Mouse (Mus musculus) liver, embryonic 13.5 days (tissue): ENCODE data around the gene Nos1ap. TPM values are rescaled to one million over a fixed set of nuclear protein-coding genes. Genes with fewer than 3 reads are reported as not detected.

ENCODE experiments used
- ATAC-seq: fragments of 200-750 bp; cut with Nextera tagmentation; 2 replicates; pipeline ENCODE4 v1.8.0; 2017; ENCODE audit warnings: low read depth, mild to moderate bottlenecking, moderate number of reproducible peaks, moderate library complexity
- DNase-seq: peaks from one replicate; pipeline ENCODE4 v3.0.0; 2022
- H3K27ac ChIP-seq: fragments of 300-500 bp; sonication (generic); 2 replicates; pipeline ENCODE4 v1.5.1; 2015; ENCODE audit warnings: moderate library complexity, mild to moderate bottlenecking, inconsistent platforms
- H3K27me3 ChIP-seq: fragments of 300-500 bp; sonication (generic); 2 replicates; pipeline ENCODE4 v1.6.1; 2015; ENCODE audit warnings: mild to moderate bottlenecking, inconsistent platforms
- H3K36me3 ChIP-seq: fragments of 300-500 bp; sonication (generic); 2 replicates; pipeline ENCODE4 v1.6.1; 2015; ENCODE audit warnings: mild to moderate bottlenecking, inconsistent platforms
- H3K4me1 ChIP-seq: fragments of 300-500 bp; sonication (generic); replicated peaks from 2 replicates; pipeline ENCODE4 v1.6.1; 2015; ENCODE audit warnings: inconsistent platforms
- H3K4me2 ChIP-seq: fragments of 300-500 bp; sonication (generic); 2 replicates; pipeline ENCODE4 v1.6.1; 2015; ENCODE audit warnings: inconsistent platforms, mild to moderate bottlenecking, moderate library complexity
- H3K4me3 ChIP-seq: fragments of 300-500 bp; sonication (generic); replicated peaks from 2 replicates; pipeline ENCODE4 v1.5.1; 2015; ENCODE audit warnings: mild to moderate bottlenecking, inconsistent platforms
- H3K9ac ChIP-seq: fragments of 300-500 bp; sonication (generic); 2 replicates; pipeline ENCODE4 v1.6.1; 2015; ENCODE audit warnings: mild to moderate bottlenecking, inconsistent platforms
- H3K9me3 ChIP-seq: fragments of 300-500 bp; sonication (generic); replicated peaks from 2 replicates; pipeline ENCODE4 v1.6.1; 2016; ENCODE audit warnings: inconsistent platforms
- WGBS: fragments of 180-500 bp; shearing (Covaris S2); methylation state at CpG from one replicate; pipeline ENCODE4 v1.1.7; 2015; ENCODE audit not compliant: insufficient replicate concordance; 5-methylcytosine and 5-hydroxymethylcytosine counted together
- polyA plus RNA-seq: library from polyadenylated mRNA; unstranded; fragments of >200 nt; fragmentation: Nextera tagmentation; extraction: Ambion mirVana; gene quantifications from 2 replicates; pipeline ENCODE4 v1.2.1, GENCODE M21; 2015

Nos1ap gene
- polyA plus RNA-seq: 3.1 and 3.7 TPM in 2 replicates

DNA sequence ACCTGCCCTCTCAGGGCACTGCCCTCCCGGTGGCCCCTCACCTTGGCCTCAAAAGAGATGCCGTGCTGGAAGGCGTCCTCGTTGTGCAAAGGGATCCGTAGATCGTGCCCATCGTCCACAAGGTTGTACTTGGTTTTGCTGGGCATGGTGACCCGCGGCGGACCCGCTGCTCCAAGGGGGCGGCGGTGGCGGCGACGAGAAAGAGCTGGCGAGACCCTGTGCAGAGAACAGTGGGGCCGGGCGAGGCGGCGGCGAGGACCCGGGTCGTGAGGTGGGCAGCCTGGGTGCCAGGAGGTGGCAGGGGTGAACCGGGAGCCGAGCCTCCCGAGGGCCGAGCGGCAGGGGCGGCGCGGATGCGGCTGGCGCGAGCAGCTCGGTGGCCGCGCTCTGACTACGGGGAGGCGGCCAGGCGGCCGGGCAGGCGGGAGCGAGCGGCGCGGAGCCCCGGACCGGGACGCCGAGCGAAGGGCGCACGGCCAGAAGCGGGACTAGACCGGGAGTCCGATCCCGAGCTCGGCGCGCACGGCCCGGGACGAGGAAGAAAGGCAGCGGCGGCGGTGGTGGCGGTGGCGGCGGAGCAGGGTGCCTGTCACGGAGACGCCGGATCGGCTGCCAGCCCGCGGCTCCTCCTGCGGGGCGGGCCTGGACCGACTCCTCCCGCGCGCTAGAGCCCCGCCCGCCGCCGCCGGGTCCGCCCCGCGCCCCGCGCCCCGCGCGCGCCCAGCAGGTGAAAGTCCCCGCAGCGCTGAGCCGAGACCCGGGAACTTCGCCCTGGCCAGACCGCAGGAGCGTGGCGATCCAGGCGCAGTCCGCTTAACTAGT is at the start of gene Nos1ap:
Gene Nos1ap (minus strand): TSS at position 643 of the 822 bp plus-strand sequence.
- peak; percentile 73 for DNase-seq
- peak within 1 kb of the TSS; percentile 74 for H3K4me3 ChIP-seq
- WGBS: under 1% methylated on average over 98 of the region's 106 CpGs
- no peaks in the 10 kb centered on the region for H3K9me3 ChIP-seq
- peak within 1 kb of the TSS; percentile 96 for H3K4me2 ChIP-seq
- ATAC-seq: peak; percentile 98
- H3K4me1 ChIP-seq: peaks cover 21% of the 10 kb centered on the region
- peak within 1 kb of the TSS; percentile 47; the same call in 1 of the 2 replicates for H3K27ac ChIP-seq
- peaks cover 45% of the 10 kb centered on the region for H3K27me3 ChIP-seq
- H3K36me3 ChIP-seq: no peaks in the 10 kb centered on the region
- H3K9ac ChIP-seq: peak within 1 kb of the TSS; percentile 89

DNA sequence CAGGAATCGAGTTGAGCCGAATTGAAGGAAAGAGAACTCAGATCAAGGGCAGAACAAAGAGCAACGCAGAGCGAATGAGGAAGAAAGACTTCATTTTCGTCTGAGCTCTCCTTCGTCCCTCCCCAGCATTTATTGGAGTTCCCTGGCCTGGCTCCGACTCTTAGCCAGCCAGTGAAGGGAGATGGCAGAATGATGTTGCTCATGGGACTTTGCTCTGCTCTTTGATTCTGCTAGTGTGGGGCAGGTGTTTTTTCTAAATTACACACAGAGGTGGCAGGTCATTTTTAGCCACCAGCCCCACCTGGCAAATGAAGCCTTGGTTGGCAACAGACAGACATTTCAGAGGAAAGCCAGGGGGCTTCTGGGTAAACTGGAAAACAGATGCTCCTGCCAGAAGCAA is 49.3 kb upstream of the Nos1ap start:
- whole genome bisulfite sequencing: 68% methylated on average over 7 of the region's 7 CpGs

DNA sequence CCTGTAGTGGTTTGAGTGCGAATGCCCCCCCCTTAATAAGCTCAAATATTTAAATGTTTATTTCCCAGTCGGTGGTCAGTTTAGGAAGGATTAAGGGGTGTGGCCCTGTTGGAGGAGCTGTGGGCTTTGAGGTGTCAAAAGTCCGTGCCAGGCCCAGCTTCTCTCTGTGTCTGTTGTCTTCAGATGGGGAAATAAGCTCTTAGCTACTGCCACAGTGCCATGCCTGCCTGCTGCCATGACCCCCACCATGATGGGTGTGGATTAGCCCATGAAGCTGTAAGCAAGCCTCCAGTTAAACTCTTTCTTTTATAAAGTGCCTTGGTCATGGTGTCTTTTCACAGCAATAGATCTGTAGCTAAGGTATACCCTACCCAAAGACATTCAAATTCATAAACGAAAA is 43.2 kb upstream of the Nos1ap start:
- no peaks in the 10 kb centered on the region for H3K27me3 ChIP-seq
- H3K9ac ChIP-seq: no peak overlapping the region
- H3K4me1 ChIP-seq: peaks cover 10% of the 10 kb centered on the region
- no peak overlapping the region for H3K4me3 ChIP-seq
- peaks cover 4% of the 10 kb centered on the region; the same call in 1 of the 2 replicates for H3K9me3 ChIP-seq
- 52% methylated on average over 4 of the region's 4 CpGs for WGBS
- no peak overlapping the region for H3K27ac ChIP-seq
- no peak for ATAC-seq
- H3K36me3 ChIP-seq: no peaks in the 10 kb centered on the region
- DNase-seq: no peak
- no peak overlapping the region for H3K4me2 ChIP-seq

More for the DNA sequence above, 49.3 kb upstream of the Nos1ap start:
- no peak overlapping the region for H3K9ac ChIP-seq
- H3K4me2 ChIP-seq: no peak overlapping the region
- H3K27ac ChIP-seq: no peak overlapping the region
- no peaks in the 10 kb centered on the region for H3K9me3 ChIP-seq
- ATAC-seq (no peak), DNase-seq (no peak)
- no peaks in the 10 kb centered on the region for H3K36me3 ChIP-seq
- peaks cover 10% of the 10 kb centered on the region for H3K27me3 ChIP-seq
- no peaks in the 10 kb centered on the region for H3K4me1 ChIP-seq
- no peak overlapping the region for H3K4me3 ChIP-seq

GRCm38 (mm10) chr1:170632385-170632784 is 42.7 kb upstream of the Nos1ap start:
- 11% methylated on average over 3 of the region's 3 CpGs for whole genome bisulfite sequencing
- DNase-seq (peak; percentile 70), ATAC-seq (peak; percentile 73)
- no peaks in the 10 kb centered on the region for H3K36me3 ChIP-seq
- H3K27ac ChIP-seq: no peak overlapping the region
- H3K9me3 ChIP-seq: peaks cover 5% of the 10 kb centered on the region; the same call in 1 of the 2 replicates
- H3K4me2 ChIP-seq: no peak overlapping the region
- no peaks in the 10 kb centered on the region for H3K27me3 ChIP-seq
- no peak overlapping the region for H3K4me3 ChIP-seq
- H3K9ac ChIP-seq: no peak overlapping the region
- H3K4me1 ChIP-seq: peaks cover 10% of the 10 kb centered on the region

GRCm38 (mm10) chr1:170631571-170631970 is 41.9 kb upstream of the Nos1ap start:
- Histone ChIP-seq H3K27me3 (no peaks in the 10 kb centered on the region), H3K4me1 (peaks cover 10% of the 10 kb centered on the region), H3K27ac (no peak overlapping the region), H3K36me3 (no peaks in the 10 kb centered on the region), H3K4me3 (no peak overlapping the region), H3K9me3 (peaks cover 5% of the 10 kb centered on the region; the same call in 1 of the 2 replicates), H3K9ac (no peak overlapping the region), H3K4me2 (no peak overlapping the region)
- DNase-seq (no peak), ATAC-seq (no peak)
- whole genome bisulfite sequencing: 78% methylated on average over 5 of the region's 5 CpGs

- peaks cover 5% of the 10 kb centered on the region; the same call in 1 of the 2 replicates for H3K9me3 ChIP-seq
- peak overlapping the region; percentile 58; the same call in 1 of the 2 replicates for H3K27ac ChIP-seq
- peak; percentile 85 for ATAC-seq
- no peak overlapping the region for H3K4me3 ChIP-seq
- WGBS: 66% methylated on average over 4 of the region's 4 CpGs
- no peak overlapping the region for H3K9ac ChIP-seq
- H3K4me1 ChIP-seq: peaks cover 10% of the 10 kb centered on the region
- no peaks in the 10 kb centered on the region for H3K36me3 ChIP-seq
- peak; percentile 48 for DNase-seq
- H3K27me3 ChIP-seq: no peaks in the 10 kb centered on the region
- no peak overlapping the region for H3K4me2 ChIP-seq
These were observed 40.8 kb upstream of the Nos1ap start for GRCm38 (mm10) chr1:170630489-170630888.

- 59% methylated on average over 1 of the region's 1 CpGs for WGBS
- H3K4me1 ChIP-seq: peaks cover 38% of the 10 kb centered on the region
- H3K9ac ChIP-seq: peak overlapping the region; percentile 57
- H3K36me3 ChIP-seq: no peaks in the 10 kb centered on the region
- peak overlapping the region; percentile 95 for H3K27ac ChIP-seq
- 0 out of 2 replicates have a peak overlapping the region, but pooled peaks have one; percentile 2 for H3K4me3 ChIP-seq
- no peaks in the 10 kb centered on the region for H3K27me3 ChIP-seq
- ATAC-seq (peak; percentile 50), DNase-seq (no peak)
- peak overlapping the region; percentile 53 for H3K4me2 ChIP-seq
- peaks cover 8% of the 10 kb centered on the region; the same call in 1 of the 2 replicates for H3K9me3 ChIP-seq
These were observed 33.8 kb upstream of the Nos1ap start for GRCm38 (mm10) chr1:170623432-170623831.

- Histone ChIP-seq H3K27ac (peak overlapping the region; percentile 95), H3K9me3 (peaks cover 5% of the 10 kb centered on the region; the same call in 1 of the 2 replicates), H3K9ac (peak overlapping the region; percentile 57), H3K4me2 (peak overlapping the region; percentile 53), H3K36me3 (no peaks in the 10 kb centered on the region), H3K27me3 (no peaks in the 10 kb centered on the region), H3K4me3 (0 out of 2 replicates have a peak overlapping the region, but pooled peaks have one; percentile 2), H3K4me1 (peaks cover 38% of the 10 kb centered on the region)
- DNase-seq: peak; percentile 73
- peak; percentile 100 for ATAC-seq
- WGBS: 0% methylated on average over 5 of the region's 5 CpGs
These were observed 33.3 kb upstream of the Nos1ap start for GRCm38 (mm10) chr1:170622934-170623333.

- H3K9ac ChIP-seq: no peak overlapping the region
- H3K36me3 ChIP-seq: no peaks in the 10 kb centered on the region
- 0 out of 2 replicates have a peak, but pooled peaks cover 4% of the 10 kb centered on the region for H3K9me3 ChIP-seq
- H3K27ac ChIP-seq: no peak overlapping the region
- H3K4me2 ChIP-seq: no peak overlapping the region
- no peak for ATAC-seq
- 33% methylated on average over 2 of the region's 2 CpGs for WGBS
- H3K4me1 ChIP-seq: peaks cover 38% of the 10 kb centered on the region
- H3K4me3 ChIP-seq: no peak overlapping the region
- no peak for DNase-seq
- no peaks in the 10 kb centered on the region for H3K27me3 ChIP-seq
These were observed 30.2 kb upstream of the Nos1ap start for GRCm38 (mm10) chr1:170619686-170620374.

- H3K4me1 ChIP-seq: peaks cover 43% of the 10 kb centered on the region
- peak; percentile 47 for DNase-seq
- H3K27me3 ChIP-seq: no peaks in the 10 kb centered on the region
- H3K36me3 ChIP-seq: no peaks in the 10 kb centered on the region
- 62% methylated on average over 18 of the region's 18 CpGs for whole genome bisulfite sequencing
- no peak overlapping the region for H3K4me2 ChIP-seq
- no peak overlapping the region for H3K4me3 ChIP-seq
- ATAC-seq: 0 out of 2 replicates have a peak, but pooled peaks have one; percentile 11
- no peaks in the 10 kb centered on the region for H3K9me3 ChIP-seq
- H3K27ac ChIP-seq: no peak overlapping the region
- no peak overlapping the region for H3K9ac ChIP-seq
These were observed 23.6 kb upstream of the Nos1ap start for GRCm38 (mm10) chr1:170612968-170613872.
